Mouse (Mus musculus) liver, embryonic 13.5 days (tissue): ENCODE measurements at regions not wholly inside any gene's neighbourhood (a gene's known extent, or its start where the extent isn't known, plus 50 kb on each side); places are given as distances from the start of the nearest gene placed in this dataset.
A peak's percentile ranks its signal among the peaks of the same experiment; 100 is the strongest.

Experiments used
- ATAC-seq: fragments of 200-750 bp; cut with Nextera tagmentation; 2 replicates; pipeline ENCODE4 v1.8.0; 2017; ENCODE audit warnings: low read depth, mild to moderate bottlenecking, moderate number of reproducible peaks, moderate library complexity
- DNase-seq: peaks from one replicate; pipeline ENCODE4 v3.0.0; 2022
- H3K27ac ChIP-seq: fragments of 300-500 bp; sonication (generic); 2 replicates; pipeline ENCODE4 v1.5.1; 2015; ENCODE audit warnings: moderate library complexity, mild to moderate bottlenecking, inconsistent platforms
- H3K27me3 ChIP-seq: fragments of 300-500 bp; sonication (generic); 2 replicates; pipeline ENCODE4 v1.6.1; 2015; ENCODE audit warnings: mild to moderate bottlenecking, inconsistent platforms
- H3K36me3 ChIP-seq: fragments of 300-500 bp; sonication (generic); 2 replicates; pipeline ENCODE4 v1.6.1; 2015; ENCODE audit warnings: mild to moderate bottlenecking, inconsistent platforms
- H3K4me1 ChIP-seq: fragments of 300-500 bp; sonication (generic); replicated peaks from 2 replicates; pipeline ENCODE4 v1.6.1; 2015; ENCODE audit warnings: inconsistent platforms
- H3K4me2 ChIP-seq: fragments of 300-500 bp; sonication (generic); 2 replicates; pipeline ENCODE4 v1.6.1; 2015; ENCODE audit warnings: inconsistent platforms, mild to moderate bottlenecking, moderate library complexity
- H3K4me3 ChIP-seq: fragments of 300-500 bp; sonication (generic); replicated peaks from 2 replicates; pipeline ENCODE4 v1.5.1; 2015; ENCODE audit warnings: mild to moderate bottlenecking, inconsistent platforms
- H3K9ac ChIP-seq: fragments of 300-500 bp; sonication (generic); 2 replicates; pipeline ENCODE4 v1.6.1; 2015; ENCODE audit warnings: mild to moderate bottlenecking, inconsistent platforms
- H3K9me3 ChIP-seq: fragments of 300-500 bp; sonication (generic); replicated peaks from 2 replicates; pipeline ENCODE4 v1.6.1; 2016; ENCODE audit warnings: inconsistent platforms
- WGBS: fragments of 180-500 bp; shearing (Covaris S2); methylation state at CpG from one replicate; pipeline ENCODE4 v1.1.7; 2015; ENCODE audit not compliant: insufficient replicate concordance; 5-methylcytosine and 5-hydroxymethylcytosine counted together

DNA sequence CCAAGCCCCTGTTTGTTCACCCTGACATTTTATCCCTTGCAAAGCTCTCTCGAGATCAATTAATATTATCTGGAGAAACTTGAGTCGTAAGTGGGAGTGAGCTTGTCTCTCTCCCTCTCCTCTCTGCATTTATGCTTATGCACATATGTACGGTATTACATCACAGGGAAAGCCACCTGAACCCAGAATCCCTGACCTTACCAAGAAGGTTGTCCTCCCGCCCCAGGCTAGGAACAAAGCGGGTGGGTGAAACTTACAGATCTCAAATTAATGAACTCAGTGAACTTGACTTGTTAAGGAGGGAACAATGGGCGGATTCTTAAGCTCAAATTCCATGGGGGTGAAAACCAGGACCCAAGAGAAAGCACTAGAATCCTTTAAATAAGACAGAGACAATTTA is 122.8 kb upstream of the Cxcr4 start:
- no peak for ATAC-seq
- 63% methylated on average over 6 of the region's 6 CpGs for WGBS
- H3K4me1 ChIP-seq, result no peaks in the 10 kb centered on the region
- H3K36me3 ChIP-seq, result no peaks in the 10 kb centered on the region
- H3K9ac ChIP-seq, result no peak overlapping the region
- no peak overlapping the region for H3K4me2 ChIP-seq
- H3K27me3 ChIP-seq, result no peaks in the 10 kb centered on the region
- H3K4me3 ChIP-seq, result no peak overlapping the region
- H3K9me3 ChIP-seq, result no peaks in the 10 kb centered on the region
- no peak overlapping the region for H3K27ac ChIP-seq
- no peak for DNase-seq

DNA sequence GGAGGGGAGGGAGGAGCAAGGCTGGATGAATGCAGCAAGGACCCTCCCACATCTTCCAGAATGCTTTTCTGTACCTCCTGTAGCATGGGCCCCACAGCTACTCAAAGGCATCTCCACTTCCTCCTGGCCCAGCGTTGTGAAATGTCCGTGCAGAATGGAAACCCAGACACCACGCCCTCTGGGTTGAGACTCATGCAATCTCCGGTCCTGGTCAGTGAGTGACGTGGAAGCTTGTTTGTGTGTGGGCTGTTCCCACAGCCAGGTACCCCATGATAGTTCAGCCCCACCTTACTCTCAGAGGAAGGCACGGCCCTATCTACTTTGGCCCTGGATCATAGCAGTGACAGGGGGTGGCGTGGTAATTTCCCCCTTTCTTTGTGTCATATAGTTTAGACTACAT is 120.8 kb upstream of the Cxcr4 start:
- Histone ChIP-seq H3K4me2 (no peak overlapping the region), H3K4me1 (no peaks in the 10 kb centered on the region), H3K27me3 (no peaks in the 10 kb centered on the region), H3K36me3 (no peaks in the 10 kb centered on the region), H3K4me3 (no peak overlapping the region), H3K9ac (no peak overlapping the region), H3K9me3 (no peaks in the 10 kb centered on the region), H3K27ac (no peak overlapping the region)
- ATAC-seq (peak; percentile 23; the same call in 1 of the 2 replicates), DNase-seq (peak; percentile 3)
- WGBS, result 26% methylated on average over 7 of the region's 7 CpGs

DNA sequence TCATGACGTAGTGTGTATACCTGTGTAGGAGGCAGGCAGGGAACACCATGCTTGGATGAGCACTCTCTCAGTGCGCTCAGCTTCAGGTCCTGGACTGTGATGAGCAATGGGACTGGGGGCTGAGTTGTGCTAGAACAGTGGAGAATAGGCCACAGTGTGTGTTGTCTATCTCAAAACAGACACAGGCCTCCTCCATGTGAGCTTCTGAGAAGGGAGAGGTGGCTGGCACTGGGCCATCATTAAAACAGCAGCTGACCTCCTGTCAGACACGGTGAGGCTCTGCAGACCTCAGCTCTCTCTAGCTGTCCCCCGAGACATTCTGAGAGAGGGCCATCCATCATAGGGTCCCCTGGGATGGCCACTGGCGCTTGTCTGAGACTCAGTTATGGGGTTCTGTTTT is 119.0 kb upstream of the Cxcr4 start:
- no peaks in the 10 kb centered on the region for H3K36me3 ChIP-seq
- no peak overlapping the region for H3K4me3 ChIP-seq
- no peak overlapping the region for H3K4me2 ChIP-seq
- no peaks in the 10 kb centered on the region for H3K9me3 ChIP-seq
- no peak for DNase-seq
- no peak for ATAC-seq
- no peak overlapping the region for H3K27ac ChIP-seq
- no peak overlapping the region for H3K9ac ChIP-seq
- 67% methylated on average over 5 of the region's 5 CpGs for WGBS
- H3K4me1 ChIP-seq, result no peaks in the 10 kb centered on the region
- no peaks in the 10 kb centered on the region for H3K27me3 ChIP-seq

DNA sequence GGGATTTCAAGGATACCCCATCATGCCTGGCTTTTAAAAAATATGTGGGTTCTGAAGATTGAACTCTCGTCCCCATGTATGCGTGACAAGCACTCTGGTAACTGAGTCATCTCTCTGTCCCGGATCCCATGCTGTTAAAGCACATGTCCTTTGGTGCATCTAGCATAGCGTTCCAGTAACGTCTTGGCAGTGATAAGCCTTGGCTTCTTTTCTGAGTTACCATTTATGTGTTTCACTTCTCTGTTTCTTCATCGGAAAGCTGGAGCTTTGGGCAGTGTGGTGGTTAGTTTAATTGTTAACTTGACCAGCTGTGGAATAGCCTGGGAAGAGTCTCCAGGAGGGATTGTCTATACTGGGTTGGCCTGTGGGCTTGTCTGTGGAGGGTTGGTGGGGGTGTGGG is 115.7 kb upstream of the Cxcr4 start:
- ATAC-seq (no peak), DNase-seq (no peak)
- H3K4me1 ChIP-seq, result no peaks in the 10 kb centered on the region
- H3K27ac ChIP-seq, result no peak overlapping the region
- no peaks in the 10 kb centered on the region for H3K27me3 ChIP-seq
- no peak overlapping the region for H3K4me2 ChIP-seq
- no peak overlapping the region for H3K4me3 ChIP-seq
- no peaks in the 10 kb centered on the region for H3K36me3 ChIP-seq
- H3K9me3 ChIP-seq, result no peaks in the 10 kb centered on the region
- H3K9ac ChIP-seq, result no peak overlapping the region
- 74% methylated on average over 6 of the region's 6 CpGs for WGBS

DNA sequence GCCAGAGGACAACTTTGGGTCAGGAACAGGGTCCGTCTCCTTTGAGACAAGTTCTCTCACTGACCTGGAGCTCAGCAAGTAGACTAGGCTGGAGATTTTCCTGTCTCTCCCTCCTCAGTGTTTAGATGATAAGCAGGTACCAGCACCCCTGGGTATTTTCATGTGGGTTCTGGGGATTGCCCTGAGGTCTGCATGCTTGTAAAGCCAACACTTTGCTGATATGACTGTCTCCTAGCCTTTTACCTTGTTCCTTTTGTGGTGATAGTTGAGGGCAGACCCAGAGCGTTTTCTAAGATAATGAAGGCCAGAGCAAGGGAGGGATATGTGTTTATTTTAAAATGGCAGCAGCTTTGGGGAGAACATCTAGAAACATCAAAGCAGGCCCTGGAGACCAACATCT is 114.1 kb upstream of the Cxcr4 start:
- no peaks in the 10 kb centered on the region for H3K27me3 ChIP-seq
- H3K4me2 ChIP-seq, result no peak overlapping the region
- DNase-seq (no peak), ATAC-seq (no peak)
- no peaks in the 10 kb centered on the region for H3K4me1 ChIP-seq
- H3K36me3 ChIP-seq, result no peaks in the 10 kb centered on the region
- no peak overlapping the region for H3K4me3 ChIP-seq
- no peaks in the 10 kb centered on the region for H3K9me3 ChIP-seq
- H3K27ac ChIP-seq, result no peak overlapping the region
- no peak overlapping the region for H3K9ac ChIP-seq
- WGBS, result 53% methylated on average over 2 of the region's 2 CpGs

DNA sequence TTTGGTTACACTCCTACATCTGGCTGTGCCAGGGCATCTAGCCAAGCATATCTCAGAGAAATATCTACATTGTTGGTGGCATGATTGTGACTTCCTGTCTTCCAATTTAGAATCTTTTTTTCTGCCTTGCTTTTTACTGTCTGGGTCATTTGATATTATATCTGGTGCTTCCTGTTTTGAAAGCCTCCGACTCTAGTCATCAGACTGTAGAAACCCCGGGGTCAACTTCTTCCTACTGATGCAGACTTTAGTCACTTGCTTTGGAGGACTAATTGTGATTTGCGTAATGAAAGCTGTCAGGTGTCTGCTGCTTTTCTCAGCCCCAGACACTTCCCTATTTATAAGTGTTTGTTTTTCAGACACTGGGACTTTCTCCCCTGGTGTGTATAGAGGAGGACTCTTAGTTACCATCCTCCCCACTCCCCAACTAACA is 113.0 kb upstream of the Cxcr4 start:
- DNase-seq (no peak), ATAC-seq (no peak)
- Histone ChIP-seq H3K4me2 (no peak overlapping the region), H3K4me1 (no peaks in the 10 kb centered on the region), H3K27me3 (no peaks in the 10 kb centered on the region), H3K36me3 (no peaks in the 10 kb centered on the region), H3K9me3 (no peaks in the 10 kb centered on the region), H3K27ac (no peak overlapping the region), H3K9ac (no peak overlapping the region), H3K4me3 (no peak overlapping the region)
- 17% methylated on average over 3 of the region's 3 CpGs for WGBS

DNA sequence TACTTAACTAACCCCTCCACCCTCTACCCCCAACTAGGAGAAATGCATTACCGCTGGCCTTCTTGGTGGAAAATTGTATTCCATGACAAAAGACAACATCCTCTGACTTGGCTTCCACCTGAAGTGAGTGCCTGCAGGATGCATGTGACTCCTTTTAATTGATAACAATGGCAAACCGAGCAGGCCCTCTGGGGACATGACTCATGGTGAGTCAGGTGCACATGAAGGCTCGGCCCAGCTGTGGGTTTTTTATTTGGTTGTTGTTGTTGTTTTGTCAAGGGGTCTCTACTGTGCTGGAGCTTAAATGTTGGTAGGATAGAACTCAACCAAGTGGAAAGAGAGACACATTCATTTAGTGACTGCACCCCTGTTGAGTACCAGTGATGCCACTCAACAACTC is 109.2 kb upstream of the Cxcr4 start:
- Histone ChIP-seq H3K27ac (no peak overlapping the region), H3K27me3 (no peaks in the 10 kb centered on the region), H3K9me3 (no peaks in the 10 kb centered on the region), H3K9ac (no peak overlapping the region), H3K36me3 (no peaks in the 10 kb centered on the region), H3K4me2 (no peak overlapping the region), H3K4me1 (no peaks in the 10 kb centered on the region), H3K4me3 (no peak overlapping the region)
- ATAC-seq (no peak), DNase-seq (no peak)
- 58% methylated on average over 3 of the region's 3 CpGs for WGBS

DNA sequence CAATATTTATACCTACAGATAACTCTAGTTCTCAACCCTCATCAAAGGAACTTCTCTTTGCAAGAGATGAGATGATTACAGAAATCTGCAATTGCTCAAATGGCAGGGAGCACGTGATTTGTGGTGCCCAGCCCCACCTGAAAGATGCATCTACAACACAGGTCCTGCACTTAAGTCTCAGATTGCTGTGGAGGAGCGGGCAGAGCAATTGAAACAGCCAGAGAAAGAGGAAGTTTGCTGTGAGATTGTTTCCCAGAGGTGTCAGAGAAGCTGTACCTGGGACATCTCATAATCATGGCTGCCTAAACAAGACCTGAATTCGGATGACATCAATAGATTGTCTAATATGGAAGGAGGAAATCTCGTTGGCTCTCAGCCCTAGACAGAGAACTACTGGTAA is 105.9 kb upstream of the Cxcr4 start:
- no peaks in the 10 kb centered on the region for H3K36me3 ChIP-seq
- H3K4me2 ChIP-seq, result no peak overlapping the region
- DNase-seq, result no peak
- H3K9ac ChIP-seq, result no peak overlapping the region
- H3K27me3 ChIP-seq, result no peaks in the 10 kb centered on the region
- WGBS, result 45% methylated on average over 4 of the region's 4 CpGs
- ATAC-seq, result no peak
- H3K4me1 ChIP-seq, result no peaks in the 10 kb centered on the region
- H3K4me3 ChIP-seq, result no peak overlapping the region
- no peak overlapping the region for H3K27ac ChIP-seq
- H3K9me3 ChIP-seq, result no peaks in the 10 kb centered on the region

DNA sequence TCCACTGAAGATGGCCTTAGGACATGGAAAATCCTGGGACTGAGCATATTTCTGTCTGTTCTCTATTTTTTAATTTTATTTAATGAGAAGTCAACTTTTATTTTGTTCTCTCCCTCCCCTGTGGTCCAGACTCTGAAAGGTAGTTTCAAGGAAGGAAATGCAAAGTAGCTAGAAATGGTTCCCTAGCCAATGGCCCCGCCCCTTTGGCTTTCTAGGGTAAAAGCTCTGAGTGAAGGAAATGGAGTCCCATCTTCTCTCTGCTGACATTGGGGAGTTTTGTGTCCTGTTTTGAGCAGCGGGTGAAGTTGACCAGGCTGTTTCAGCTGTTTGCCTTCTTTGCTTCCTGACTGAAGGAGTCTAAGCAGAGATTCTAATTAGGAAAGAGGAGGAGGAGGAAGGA is 103.8 kb upstream of the Cxcr4 start:
- ATAC-seq, result no peak
- 48% methylated on average over 2 of the region's 2 CpGs for WGBS
- Histone ChIP-seq H3K27me3 (no peaks in the 10 kb centered on the region), H3K4me1 (no peaks in the 10 kb centered on the region), H3K4me2 (no peak overlapping the region), H3K27ac (no peak overlapping the region), H3K9ac (no peak overlapping the region), H3K36me3 (no peaks in the 10 kb centered on the region), H3K4me3 (no peak overlapping the region), H3K9me3 (no peaks in the 10 kb centered on the region)
- no peak for DNase-seq

DNA sequence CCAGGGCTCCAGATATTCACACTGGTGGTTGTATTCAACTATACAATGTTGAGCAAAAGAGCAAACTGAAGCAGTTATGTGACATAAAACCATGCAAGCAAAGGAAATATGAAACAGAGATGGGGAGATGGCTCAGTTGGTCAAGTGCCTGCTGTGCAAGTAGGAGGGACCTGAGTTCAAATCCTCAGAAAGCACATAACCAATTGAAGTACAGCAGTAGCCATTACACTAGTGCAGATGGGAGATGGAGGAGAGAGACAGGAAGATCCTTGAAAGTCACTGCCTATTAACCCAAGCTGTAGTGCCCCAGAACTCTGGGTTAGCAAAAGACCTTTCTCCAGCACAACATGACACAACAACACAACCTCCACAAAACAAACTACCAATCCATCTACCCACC is 100.7 kb upstream of the Cxcr4 start:
- Histone ChIP-seq H3K4me3 (no peak overlapping the region), H3K27me3 (no peaks in the 10 kb centered on the region), H3K4me1 (no peaks in the 10 kb centered on the region), H3K4me2 (no peak overlapping the region), H3K27ac (no peak overlapping the region), H3K9me3 (no peaks in the 10 kb centered on the region), H3K9ac (no peak overlapping the region), H3K36me3 (no peaks in the 10 kb centered on the region)
- DNase-seq, result no peak
- no peak for ATAC-seq

DNA sequence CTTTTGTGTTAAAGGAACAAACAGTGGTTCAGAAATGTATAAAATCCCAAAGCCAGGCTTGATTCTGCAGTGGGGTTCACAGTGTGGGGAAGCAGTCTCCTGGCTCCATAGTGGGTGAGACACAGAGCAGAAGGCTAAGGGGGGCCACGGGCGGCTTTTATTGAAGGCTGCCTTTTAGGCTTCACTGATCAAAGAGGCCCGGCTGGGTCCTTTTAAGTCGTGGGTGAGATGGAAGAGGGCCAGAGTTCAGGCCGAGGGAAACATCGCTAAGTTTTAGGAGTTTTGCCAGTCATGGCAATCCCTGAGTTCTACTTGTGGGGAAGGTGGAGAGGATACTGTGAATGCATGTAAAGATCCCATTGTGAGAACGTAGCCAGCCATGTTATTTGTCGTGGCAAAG is 100.2 kb upstream of the Cxcr4 start:
- Histone ChIP-seq H3K27me3 (no peaks in the 10 kb centered on the region), H3K9me3 (no peaks in the 10 kb centered on the region), H3K27ac (no peak overlapping the region), H3K4me3 (no peak overlapping the region), H3K4me2 (no peak overlapping the region), H3K9ac (no peak overlapping the region), H3K36me3 (no peaks in the 10 kb centered on the region), H3K4me1 (no peaks in the 10 kb centered on the region)
- DNase-seq, result no peak
- WGBS, result 50% methylated on average over 8 of the region's 8 CpGs
- no peak for ATAC-seq

DNA sequence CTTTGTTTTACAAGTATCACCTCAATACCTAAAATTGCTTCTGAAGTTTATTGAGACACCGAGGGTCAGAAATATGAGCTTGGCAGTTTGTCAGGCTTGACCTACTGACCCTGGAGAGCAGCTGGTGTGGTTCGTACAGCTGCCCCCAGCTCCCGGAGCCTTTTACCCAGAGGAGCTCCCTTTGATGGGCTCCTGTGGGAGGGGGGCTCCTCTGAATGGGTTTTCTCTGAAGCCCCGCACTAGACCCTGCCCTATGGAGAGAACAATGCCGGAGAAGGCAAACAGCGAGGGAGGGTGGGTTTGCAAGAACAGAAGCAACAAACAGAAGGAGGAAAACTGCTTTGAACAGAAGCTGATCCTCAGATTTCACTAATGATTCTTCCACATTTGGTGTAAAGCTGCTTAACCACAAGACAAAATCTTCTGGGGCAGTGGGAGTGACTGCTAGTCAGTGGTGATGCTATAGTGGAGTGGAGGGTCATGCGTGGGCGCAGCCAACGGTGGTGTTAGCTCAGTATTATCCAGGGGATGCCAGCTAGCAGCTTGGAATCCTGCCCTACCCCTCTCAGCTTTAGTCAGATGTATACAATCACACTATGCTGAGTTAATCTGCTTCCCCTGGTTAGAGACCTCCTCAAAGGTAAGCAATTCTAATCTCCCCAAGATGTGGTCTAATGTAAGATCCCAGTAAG is 95.3 kb upstream of the Cxcr4 start:
- Histone ChIP-seq H3K27ac (no peak overlapping the region; the same call in 1 of the 2 replicates), H3K4me3 (no peak overlapping the region), H3K9ac (no peak overlapping the region), H3K9me3 (no peaks in the 10 kb centered on the region), H3K4me2 (no peak overlapping the region), H3K4me1 (no peaks in the 10 kb centered on the region), H3K36me3 (no peaks in the 10 kb centered on the region), H3K27me3 (no peaks in the 10 kb centered on the region)
- ATAC-seq (no peak), DNase-seq (no peak)
- 46% methylated on average over 9 of the region's 9 CpGs for WGBS
